Mouse (Mus musculus) cerebellum, adult 2 months (tissue): Measurements from ENCODE around the gene Rmnd1.

Experiments used
- CTCF ChIP-seq: fragments of 200-500 bp; IDR thresholded peaks from 2 replicates; pipeline ENCODE4 v1.5.1; 2011; ENCODE audit warnings: low read depth, mild to moderate bottlenecking, control low read depth, low read length, moderate library complexity, borderline replicate concordance; ENCODE audit not compliant: insufficient read depth
- POLR2A ChIP-seq: fragments of 200-500 bp; IDR thresholded peaks from 2 replicates; pipeline ENCODE4 v1.6.1; 2011; ENCODE audit warnings: low read length, control low read depth, borderline replicate concordance; ENCODE audit not compliant: insufficient read depth

GRCm38 (mm10) chr10:4372011-4372410 lies 60.2 kb downstream of the Rmnd1 start:
- peak; percentile 53; the same call in 1 of the 2 replicates for TF ChIP-seq CTCF
- TF ChIP-seq POLR2A: no peak
